Mouse (Mus musculus) layer of hippocampus, adult 2 months (tissue): ENCODE measurements around the gene Gm826. TPM values are rescaled to one million over a fixed set of nuclear protein-coding genes. Genes with fewer than 3 reads are reported as not detected.

Source experiments
- DNase-seq, 2 experiments: peaks; one replicate each; pipeline ENCODE4 v3.0.0; 2022; ENCODE audit warnings: low spot score in 2 of 2
- H3K27ac ChIP-seq: fragments of 200-600 bp; 2 replicates; pipeline ENCODE4 v1.8.1; 2022
- H3K4me3 ChIP-seq: fragments of 200-600 bp; 2 replicates; pipeline ENCODE4 v1.8.1; 2022; ENCODE audit warnings: mild to moderate bottlenecking
- CTCF ChIP-seq: fragments of 200-600 bp; conservative IDR thresholded peaks from 2 replicates; pipeline ENCODE4 v1.8.1; 2022; ENCODE audit warnings: antibody characterized with exemption, mild to moderate bottlenecking, moderate library complexity
- long read RNA-seq, 2 experiments: library from polyadenylated mRNA; stranded (forward); transcript quantifications; one replicate each; pipeline ENCODE4 v2.0.0; 2021; ENCODE audit warnings: borderline mapping rate in 2 of 2
- total RNA-seq, 2 experiments: library from RNA; stranded (reverse); gene quantifications; 2 replicates each; pipeline ENCODE4 v1.2.3; 2021

Gene Gm826
- not detected for total RNA-seq
- long read RNA-seq, experiment 1: 0 reads
- long read RNA-seq, experiment 2: 0 reads

DNA sequence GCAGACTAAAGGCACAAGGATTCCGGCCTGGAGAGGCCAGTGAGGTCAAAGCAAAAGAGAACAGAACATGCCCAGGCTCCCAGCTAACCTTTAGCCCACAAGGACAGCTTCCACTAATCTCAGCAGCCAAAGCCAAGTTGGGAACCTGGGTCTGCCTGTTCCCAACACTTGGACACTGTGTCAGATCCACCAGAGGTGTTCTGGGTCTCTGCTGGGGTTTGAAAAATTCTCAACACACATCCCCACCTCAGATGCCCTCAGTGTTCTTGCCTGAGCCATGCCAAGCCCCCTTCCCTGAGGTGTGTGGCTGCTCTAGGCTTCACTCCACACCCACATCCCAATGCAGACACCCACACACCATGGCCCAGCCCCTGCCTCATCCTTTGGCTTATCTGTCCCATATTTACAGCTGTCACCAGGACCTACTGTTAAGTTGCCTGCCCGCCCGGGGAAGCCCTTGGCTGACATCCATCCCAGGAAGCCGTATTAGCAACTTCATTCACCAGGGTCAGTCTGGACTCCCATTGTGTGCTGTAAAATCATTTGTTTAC lies at the start of gene Gm826:
Gene Gm826, minus strand, starts transcription at position 52 of the 551 bp plus-strand sequence.
- no peak for DNase-seq

GRCm38 (mm10) chr2:160383418-160383817 lies 49.5 kb upstream of the Gm826 start:
- no peak for DNase-seq
- no peak for TF ChIP-seq CTCF
- H3K4me3 ChIP-seq: no peak overlapping the region
- H3K27ac ChIP-seq: no peak overlapping the region

More for the DNA sequence above, at the start of gene Gm826:
- no peak for TF ChIP-seq CTCF
- Histone ChIP-seq H3K27ac (no peak within 1 kb of the TSS), H3K4me3 (no peak within 1 kb of the TSS)

- peak; percentile 92 for TF ChIP-seq CTCF
- Histone ChIP-seq H3K4me3 (no peak overlapping the region), H3K27ac (no peak overlapping the region)
- DNase-seq: peak in 1 of 2 experiments; percentile 33
Measured at GRCm38 (mm10) chr2:160378271-160378670, 44.3 kb upstream of the Gm826 start.

DNA sequence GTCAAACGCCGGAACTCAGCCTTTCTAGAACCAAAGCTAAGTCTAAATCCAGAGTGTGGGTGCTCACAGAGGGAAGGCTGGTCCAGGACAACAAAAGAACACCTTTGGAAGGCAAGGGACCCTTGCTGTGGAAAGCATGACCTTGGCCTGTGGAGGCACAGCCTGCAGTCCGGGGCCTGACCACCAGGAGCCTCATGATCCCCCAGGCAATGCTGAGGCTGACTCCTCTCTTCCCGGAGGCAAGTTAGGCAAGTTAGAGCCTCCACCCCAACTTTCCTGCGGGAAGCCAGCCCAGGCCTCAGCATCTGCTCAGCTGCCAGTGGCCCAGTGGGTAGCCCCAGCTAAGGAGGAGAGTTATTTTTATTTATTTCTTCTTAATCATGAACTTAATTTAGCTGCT lies 42.3 kb upstream of the Gm826 start:
- no peak for TF ChIP-seq CTCF
- DNase-seq: no peak
- Histone ChIP-seq H3K4me3 (no peak overlapping the region), H3K27ac (no peak overlapping the region)

GRCm38 (mm10) chr2:160369653-160370420 lies 35.9 kb upstream of the Gm826 start:
- no peak overlapping the region for H3K27ac ChIP-seq
- DNase-seq: no peak
- TF ChIP-seq CTCF: no peak
- no peak overlapping the region for H3K4me3 ChIP-seq

GRCm38 (mm10) chr2:160368422-160369357 lies 34.7 kb upstream of the Gm826 start:
- DNase-seq: no peak
- no peak overlapping the region for H3K27ac ChIP-seq
- no peak for TF ChIP-seq CTCF
- no peak overlapping the region; the same call in 1 of the 2 replicates for H3K4me3 ChIP-seq

DNA sequence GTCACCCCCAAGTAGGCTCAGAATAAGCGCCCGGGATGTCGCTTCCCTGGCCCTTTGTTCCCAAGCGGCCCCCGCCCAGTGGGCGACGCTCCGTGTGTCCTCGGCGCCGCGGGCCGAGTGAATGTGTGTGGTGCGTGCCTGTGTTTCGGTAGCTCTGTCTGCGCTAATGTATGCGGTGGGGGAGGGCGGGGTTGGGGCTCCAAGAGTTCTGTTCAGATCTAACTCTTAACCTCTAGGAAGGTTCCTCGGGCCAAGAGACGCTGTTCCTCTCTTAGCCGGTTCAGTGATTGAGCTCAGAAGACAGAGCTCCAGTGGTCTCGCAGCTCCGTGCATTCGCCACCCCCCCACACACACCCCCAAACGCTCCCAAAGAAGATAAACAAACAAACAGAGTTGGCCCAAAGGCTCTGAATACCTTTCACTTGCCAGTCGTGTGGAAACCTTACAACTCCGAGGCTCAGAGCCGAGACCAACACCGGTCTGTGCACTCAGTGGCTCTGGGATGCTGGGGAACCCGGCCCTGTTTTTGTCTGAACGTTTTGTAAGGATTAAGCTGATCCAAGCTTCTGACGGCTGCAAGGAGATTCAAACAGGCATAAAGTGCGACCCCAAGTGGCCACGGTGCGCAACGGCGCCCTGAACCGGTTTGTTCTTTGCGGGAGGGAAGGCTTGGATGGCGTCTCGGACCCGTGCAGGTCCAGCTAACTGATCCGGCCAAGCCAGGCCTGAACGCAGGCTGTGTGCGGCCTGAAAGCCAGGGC lies 33.7 kb upstream of the Gm826 start:
- DNase-seq: peak; percentile 88 to 93
- H3K4me3 ChIP-seq: peak overlapping the region; percentile 57
- TF ChIP-seq CTCF: peak; percentile 97
- H3K27ac ChIP-seq: peak overlapping the region; percentile 77

DNA sequence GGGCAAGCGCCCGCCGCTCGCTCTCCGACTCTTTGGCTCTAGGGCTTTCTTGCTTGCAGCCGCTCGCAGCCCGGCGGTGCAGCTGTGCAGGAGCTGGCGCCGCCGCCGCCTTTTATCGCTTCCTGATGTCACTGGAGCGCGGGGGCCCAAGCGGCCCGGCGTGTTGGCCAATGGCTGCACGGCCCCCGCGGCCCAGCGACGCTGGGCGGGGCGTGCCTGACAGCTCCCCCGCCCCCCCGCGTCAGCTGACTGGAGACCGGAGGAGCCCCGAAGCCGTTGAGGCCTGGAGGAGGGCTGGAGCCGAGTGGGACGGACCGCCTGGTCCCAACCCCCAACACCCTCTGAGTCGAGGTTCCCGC lies 33.0 kb upstream of the Gm826 start, which contains the start of gene Mafb:
Gene Mafb, minus strand, starts transcription at position 86 of the 359 bp plus-strand sequence.
- DNase-seq: peak; percentile 72 to 80
- TF ChIP-seq CTCF: no peak
- H3K27ac ChIP-seq: peak within 1 kb of the TSS; percentile 86
- H3K4me3 ChIP-seq: peak within 1 kb of the TSS; percentile 57

- H3K27ac ChIP-seq: peak overlapping the region; percentile 86
- TF ChIP-seq CTCF: no peak
- no peak for DNase-seq
- peak overlapping the region; percentile 57 for H3K4me3 ChIP-seq
Measured at GRCm38 (mm10) chr2:160366111-160366979, 32.4 kb upstream of the Gm826 start.

GRCm38 (mm10) chr2:160365107-160365911 lies 31.3 kb upstream of the Gm826 start:
- no peak for TF ChIP-seq CTCF
- DNase-seq: no peak
- peak overlapping the region; percentile 57 for H3K4me3 ChIP-seq
- H3K27ac ChIP-seq: peak overlapping the region; percentile 86; the same call in 1 of the 2 replicates
